Mouse (Mus musculus) kidney, adult 2 months (tissue): ENCODE measurements at regions not wholly inside any gene's neighbourhood (a gene's known extent, or its start where the extent isn't known, plus 50 kb on each side); places are given as distances from the start of the nearest gene placed in this dataset.

Experiments used
- DNase-seq: peaks from one replicate; pipeline ENCODE4 v3.0.0; 2021
- H3K27ac ChIP-seq: fragments of 200-500 bp; 2 replicates; pipeline ENCODE4 v1.5.1; 2012; ENCODE audit warnings: low read depth, low read length, control low read depth, inconsistent platforms; ENCODE audit not compliant: insufficient read depth
- H3K27me3 ChIP-seq: fragments of 200-500 bp; replicated peaks from 2 replicates; pipeline ENCODE4 v1.6.1; 2012; ENCODE audit warnings: mild to moderate bottlenecking, moderate library complexity, low read length, inconsistent platforms; ENCODE audit not compliant: control insufficient read depth, insufficient read depth
- H3K36me3 ChIP-seq: fragments of 200-500 bp; 2 replicates; pipeline ENCODE4 v1.6.1; 2012; ENCODE audit warnings: mild to moderate bottlenecking, moderate library complexity, low read length, inconsistent platforms; ENCODE audit not compliant: control insufficient read depth, insufficient read depth
- H3K4me1 ChIP-seq: fragments of 200-500 bp; 2 replicates; pipeline ENCODE4 v1.6.1; 2011; ENCODE audit warnings: low read length; ENCODE audit not compliant: control insufficient read depth, insufficient read depth
- H3K4me3 ChIP-seq: fragments of 200-500 bp; 2 replicates; pipeline ENCODE4 v1.5.1; 2011; ENCODE audit warnings: mild to moderate bottlenecking, low read depth, low read length, control low read depth; ENCODE audit not compliant: insufficient read depth
- CTCF ChIP-seq: fragments of 200-500 bp; conservative IDR thresholded peaks from 2 replicates; pipeline ENCODE4 v1.5.1; 2011; ENCODE audit warnings: low read depth, mild to moderate bottlenecking, control low read depth, low read length, moderate library complexity, mixed read lengths; ENCODE audit not compliant: insufficient read depth, insufficient read length
- POLR2A ChIP-seq: fragments of 200-500 bp; IDR thresholded peaks from one replicate; pipeline ENCODE4 v1.6.1; 2011; ENCODE audit warnings: low read depth, low read length, control low read depth
- WGBS: fragments of 180-500 bp; shearing (Covaris S2); methylation state at CpG from one replicate; pipeline ENCODE4 v1.1.7; 2018; 5-methylcytosine and 5-hydroxymethylcytosine counted together

DNA sequence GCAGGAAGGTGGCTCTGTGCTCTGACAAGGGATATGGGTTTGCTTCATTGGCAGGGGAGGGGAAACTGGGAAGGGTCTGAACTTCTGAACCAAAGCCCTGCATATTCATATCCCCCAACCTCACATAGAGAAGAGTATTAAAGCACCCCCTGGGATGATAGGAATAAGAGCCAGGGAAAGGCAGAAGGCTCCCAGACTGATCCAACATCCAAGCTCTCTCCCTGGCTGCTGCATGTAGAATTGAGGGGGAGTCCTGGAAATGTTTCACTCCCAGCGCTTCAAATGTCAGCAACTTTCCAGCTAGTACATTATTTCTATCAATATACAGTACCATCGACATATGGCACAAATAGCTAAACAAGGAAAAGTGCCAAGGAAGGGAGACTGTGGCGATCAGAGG, 51.1 kb upstream of the Prickle1 start:
- H3K36me3 ChIP-seq, result no peaks in the 10 kb centered on the region
- H3K4me1 ChIP-seq, result no peaks in the 10 kb centered on the region
- no peak for DNase-seq
- no peak overlapping the region for H3K27ac ChIP-seq
- no peak overlapping the region for H3K4me3 ChIP-seq
- H3K27me3 ChIP-seq, result no peaks in the 10 kb centered on the region
- 92% methylated on average over 3 of the region's 3 CpGs for WGBS
- no peak for TF ChIP-seq CTCF
- no peak for TF ChIP-seq POLR2A

DNA sequence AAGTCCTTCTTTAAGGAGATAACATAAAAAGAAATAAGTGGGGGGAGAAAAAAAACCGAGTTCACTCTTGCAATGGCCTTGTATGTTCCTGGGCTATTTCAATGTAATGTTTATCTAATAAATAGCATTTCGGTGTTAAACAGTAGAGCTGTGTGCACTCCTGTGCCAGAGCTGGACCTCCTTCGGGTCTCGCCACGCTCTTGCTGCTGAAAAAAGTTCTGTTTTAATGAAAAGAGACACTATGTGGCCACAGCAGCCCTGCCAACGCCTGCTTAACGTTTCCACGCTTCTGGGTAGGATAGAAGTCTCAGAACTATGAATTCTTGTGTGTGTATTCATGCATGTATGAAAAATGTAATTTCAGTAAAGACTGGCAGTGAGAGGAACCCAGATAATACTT, 50.3 kb upstream of the Prickle1 start:
- Histone ChIP-seq H3K4me3 (no peak overlapping the region), H3K4me1 (no peaks in the 10 kb centered on the region), H3K27ac (no peak overlapping the region), H3K27me3 (no peaks in the 10 kb centered on the region), H3K36me3 (no peaks in the 10 kb centered on the region)
- no peak for TF ChIP-seq POLR2A
- TF ChIP-seq CTCF, result no peak
- 79% methylated on average over 8 of the region's 8 CpGs for WGBS
- DNase-seq, result no peak
